Mouse (Mus musculus) kidney, embryonic 16.5 days (tissue): ENCODE results near the gene Irf2. TPM values are rescaled to one million over a fixed set of nuclear protein-coding genes. Genes with fewer than 3 reads are reported as not detected.

Source experiments
- ATAC-seq: fragments of 200-750 bp; cut with Nextera tagmentation; 2 replicates; pipeline ENCODE4 v1.8.0; 2017; ENCODE audit warnings: moderate TSS enrichment; ENCODE audit not compliant: low FRiP score, low TSS enrichment
- H3K27ac ChIP-seq: fragments of 300-500 bp; sonication (generic); 2 replicates; pipeline ENCODE4 v1.5.1; 2014; ENCODE audit warnings: low read length
- H3K27me3 ChIP-seq: fragments of 300-500 bp; sonication (generic); 2 replicates; pipeline ENCODE4 v1.6.1; 2014; ENCODE audit warnings: low read length, control low read depth, mixed read lengths; ENCODE audit not compliant: insufficient read depth
- H3K36me3 ChIP-seq: fragments of 300-500 bp; sonication (generic); 2 replicates; pipeline ENCODE4 v1.6.1; 2014; ENCODE audit warnings: low read length, control low read depth, mixed read lengths; ENCODE audit not compliant: insufficient read depth
- H3K4me1 ChIP-seq: fragments of 300-500 bp; sonication (generic); 2 replicates; pipeline ENCODE4 v1.6.1; 2014; ENCODE audit warnings: low read length, control low read depth, mixed read lengths; ENCODE audit not compliant: insufficient read depth
- H3K4me2 ChIP-seq: fragments of 300-500 bp; sonication (generic); replicated peaks from 2 replicates; pipeline ENCODE4 v1.6.1; 2014; ENCODE audit warnings: low read depth, low read length
- H3K4me3 ChIP-seq: fragments of 300-500 bp; sonication (generic); 2 replicates; pipeline ENCODE4 v1.5.1; 2014; ENCODE audit warnings: mild to moderate bottlenecking, low read length
- H3K9ac ChIP-seq: fragments of 300-500 bp; sonication (generic); replicated peaks from 2 replicates; pipeline ENCODE4 v1.6.1; 2014; ENCODE audit warnings: low read length
- H3K9me3 ChIP-seq: fragments of 300-500 bp; sonication (generic); 2 replicates; pipeline ENCODE4 v1.6.1; 2016; ENCODE audit warnings: low read length, control low read depth
- WGBS: fragments of 180-500 bp; shearing (Covaris S2); extraction: QIAGEN DNeasy Blood & Tissue Kit; methylation state at CpG from one replicate; pipeline ENCODE4 v1.1.7; 2014; 5-methylcytosine and 5-hydroxymethylcytosine counted together
- polyA plus RNA-seq: library from polyadenylated mRNA; unstranded; fragments of >200 nt; fragmentation: Nextera tagmentation; extraction: Ambion mirVana; gene quantifications from 2 replicates; pipeline ENCODE4 v1.2.1, GENCODE M21; 2015

Gene Irf2
- polyA plus RNA-seq, 1 experiment from 2014 or later, result 19.2 TPM

DNA sequence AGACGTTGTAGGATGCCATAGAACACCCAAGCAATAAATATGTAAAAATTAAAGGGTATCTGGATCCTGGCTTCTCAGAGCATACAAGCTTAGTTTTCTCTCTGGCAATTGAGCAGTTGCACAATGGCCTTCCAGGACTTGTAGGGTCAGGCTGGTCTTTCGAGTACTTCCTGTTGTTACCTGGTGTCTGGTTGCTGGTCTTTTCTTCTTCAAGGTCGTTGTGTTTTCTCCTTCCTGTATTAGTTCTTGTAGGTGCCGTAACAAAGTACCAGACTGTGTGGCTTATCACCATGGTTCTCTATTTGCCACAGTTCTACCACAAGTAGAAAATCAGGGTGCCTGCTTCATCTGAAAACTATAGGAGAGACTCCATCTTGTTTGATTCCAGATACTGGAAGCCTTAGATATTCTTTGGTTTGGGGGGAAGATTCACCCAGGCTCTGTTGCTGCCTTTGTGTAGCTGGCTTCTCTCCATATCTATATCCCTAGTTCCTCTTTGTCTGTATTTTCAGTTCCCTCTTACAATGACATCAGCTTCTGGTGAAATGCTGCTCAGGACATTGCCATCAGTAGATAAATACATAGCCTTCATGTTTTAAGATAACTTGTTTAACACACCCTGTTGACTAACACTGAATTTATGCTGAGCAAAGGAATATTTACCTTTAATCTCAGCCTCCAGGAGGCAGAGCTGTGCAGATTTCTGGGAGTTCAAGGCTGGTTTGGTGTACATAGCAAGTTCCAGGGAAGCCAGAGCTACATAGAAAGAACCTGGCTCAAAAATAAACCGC, 49.8 kb downstream of the Irf2 start:
- no peaks in the 10 kb centered on the region; the same call in 1 of the 2 replicates for H3K4me1 ChIP-seq
- ATAC-seq, result no peak
- WGBS, result 88% methylated on average over 5 of the region's 5 CpGs

DNA sequence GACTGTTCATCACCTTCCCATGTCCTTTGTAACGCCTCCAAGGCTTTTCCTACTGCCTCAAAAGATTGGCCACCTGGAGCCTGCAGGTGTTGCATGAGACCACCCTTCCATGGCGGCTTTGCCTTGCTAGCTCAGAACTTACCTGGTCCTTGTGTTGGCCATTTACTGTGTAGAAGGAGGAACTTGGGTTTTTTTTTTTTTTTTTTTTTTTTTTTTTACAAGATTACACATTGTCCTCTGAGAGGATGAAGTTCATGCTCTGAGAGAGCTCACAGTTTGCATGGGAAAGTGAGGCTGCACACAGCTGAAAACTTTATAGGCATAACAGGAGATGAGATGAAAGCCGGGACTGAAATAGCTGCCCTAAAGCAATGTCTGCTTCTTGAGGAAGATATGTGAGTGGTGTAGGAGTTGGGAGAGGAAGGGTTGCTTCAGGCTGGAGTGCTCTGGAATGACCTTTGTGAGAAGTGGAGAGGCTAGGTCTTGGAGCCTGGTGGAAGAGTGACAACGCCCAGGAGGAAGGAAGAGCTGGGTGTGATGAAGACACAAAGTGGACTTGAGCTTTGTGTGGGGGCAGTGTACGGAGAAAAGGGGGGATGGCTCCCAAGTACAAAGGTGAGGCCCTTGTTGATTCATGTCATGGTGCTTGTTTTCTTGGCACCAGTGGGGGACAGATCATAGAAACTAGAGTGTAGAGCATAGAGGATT, 52.3 kb downstream of the Irf2 start:
- WGBS, result 86% methylated on average over 5 of the region's 5 CpGs
- Histone ChIP-seq H3K27ac (no peak overlapping the region), H3K9ac (no peak overlapping the region), H3K4me3 (no peak overlapping the region), H3K4me1 (no peaks in the 10 kb centered on the region; the same call in 1 of the 2 replicates), H3K27me3 (no peaks in the 10 kb centered on the region), H3K4me2 (no peak overlapping the region), H3K9me3 (no peaks in the 10 kb centered on the region), H3K36me3 (no peaks in the 10 kb centered on the region)
- no peak for ATAC-seq

More for the DNA sequence above, 49.8 kb downstream of the Irf2 start:
- Histone ChIP-seq H3K36me3 (no peaks in the 10 kb centered on the region), H3K4me2 (no peak overlapping the region), H3K9ac (no peak overlapping the region), H3K27ac (no peak overlapping the region), H3K4me3 (no peak overlapping the region), H3K27me3 (no peaks in the 10 kb centered on the region), H3K9me3 (no peaks in the 10 kb centered on the region)

DNA sequence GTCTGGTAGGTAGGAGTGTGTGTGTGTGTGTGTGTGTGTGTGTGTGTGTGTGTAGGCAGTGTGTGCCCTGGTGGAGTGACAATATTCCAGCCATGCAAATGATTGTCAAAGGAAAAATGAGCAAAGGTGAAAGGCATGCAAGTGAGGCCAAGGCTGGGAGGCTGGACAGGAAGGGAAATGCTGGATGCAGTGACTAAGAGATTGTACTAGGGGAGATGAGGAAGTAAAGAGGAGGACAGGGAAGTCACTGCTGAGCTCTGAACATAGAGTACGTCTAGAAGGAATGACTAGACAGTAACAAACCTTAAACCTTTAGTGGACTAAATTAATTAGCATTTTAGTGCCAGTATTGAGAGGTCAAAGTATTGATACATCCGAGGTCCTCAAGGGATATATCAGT, 53.1 kb downstream of the Irf2 start:
- 66% methylated on average over 2 of the region's 2 CpGs for WGBS

DNA sequence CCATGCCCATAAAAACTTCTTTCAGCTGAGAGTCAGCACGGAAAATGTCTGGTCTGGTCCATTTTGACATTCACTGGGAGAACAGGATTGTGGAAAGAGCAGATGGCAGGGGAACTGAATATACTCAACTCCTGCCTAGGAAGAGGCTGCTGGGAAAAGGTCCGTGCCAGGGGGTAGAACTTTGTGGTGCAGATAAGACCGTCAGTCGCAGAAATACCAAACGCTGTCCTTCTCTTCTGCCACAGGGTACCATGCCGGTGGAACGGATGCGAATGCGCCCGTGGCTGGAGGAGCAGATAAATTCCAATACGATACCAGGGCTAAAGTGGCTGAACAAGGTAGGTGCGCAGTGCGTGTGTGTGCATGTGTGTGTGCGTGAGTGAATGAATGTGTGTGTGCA, 53.7 kb downstream of the Irf2 start:
- Histone ChIP-seq H3K9ac (no peak overlapping the region), H3K4me2 (no peak overlapping the region), H3K27me3 (no peaks in the 10 kb centered on the region), H3K4me1 (no peaks in the 10 kb centered on the region; the same call in 1 of the 2 replicates), H3K36me3 (peaks cover 10% of the 10 kb centered on the region), H3K27ac (no peak overlapping the region), H3K4me3 (no peak overlapping the region), H3K9me3 (no peaks in the 10 kb centered on the region)
- ATAC-seq, result no peak
- 96% methylated on average over 14 of the region's 14 CpGs for WGBS

More for the DNA sequence above, 53.1 kb downstream of the Irf2 start:
- no peak overlapping the region for H3K27ac ChIP-seq
- no peak for ATAC-seq
- H3K27me3 ChIP-seq, result no peaks in the 10 kb centered on the region
- H3K9ac ChIP-seq, result no peak overlapping the region
- H3K4me1 ChIP-seq, result no peaks in the 10 kb centered on the region; the same call in 1 of the 2 replicates
- peaks cover 8% of the 10 kb centered on the region for H3K36me3 ChIP-seq
- no peak overlapping the region for H3K4me2 ChIP-seq
- no peaks in the 10 kb centered on the region for H3K9me3 ChIP-seq
- no peak overlapping the region for H3K4me3 ChIP-seq

DNA sequence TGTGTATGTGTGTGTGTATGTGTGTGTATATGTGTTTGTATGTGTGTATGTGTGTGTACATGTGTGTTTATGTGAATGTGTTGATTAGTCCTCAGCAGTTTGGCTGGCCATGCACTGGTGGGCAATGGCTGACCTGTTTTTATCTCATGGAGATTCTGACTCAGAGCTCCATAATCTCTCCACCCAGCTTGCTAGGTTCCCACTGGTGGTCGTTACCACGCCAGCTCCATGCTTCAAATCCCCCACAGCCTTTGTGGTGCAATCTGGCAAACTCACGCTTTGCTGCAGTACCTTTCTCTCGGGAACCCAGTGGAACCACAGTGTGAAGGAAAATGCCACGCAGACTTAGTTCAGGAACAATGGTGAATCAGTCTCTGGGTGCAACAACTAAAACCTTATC, 54.8 kb downstream of the Irf2 start:
- no peak overlapping the region for H3K9ac ChIP-seq
- ATAC-seq, result no peak
- H3K36me3 ChIP-seq, result peaks cover 10% of the 10 kb centered on the region
- no peak overlapping the region for H3K4me3 ChIP-seq
- H3K27me3 ChIP-seq, result no peaks in the 10 kb centered on the region
- H3K27ac ChIP-seq, result no peak overlapping the region
- no peak overlapping the region for H3K4me2 ChIP-seq
- no peaks in the 10 kb centered on the region for H3K9me3 ChIP-seq
- no peaks in the 10 kb centered on the region; the same call in 1 of the 2 replicates for H3K4me1 ChIP-seq
- 91% methylated on average over 5 of the region's 5 CpGs for WGBS

DNA sequence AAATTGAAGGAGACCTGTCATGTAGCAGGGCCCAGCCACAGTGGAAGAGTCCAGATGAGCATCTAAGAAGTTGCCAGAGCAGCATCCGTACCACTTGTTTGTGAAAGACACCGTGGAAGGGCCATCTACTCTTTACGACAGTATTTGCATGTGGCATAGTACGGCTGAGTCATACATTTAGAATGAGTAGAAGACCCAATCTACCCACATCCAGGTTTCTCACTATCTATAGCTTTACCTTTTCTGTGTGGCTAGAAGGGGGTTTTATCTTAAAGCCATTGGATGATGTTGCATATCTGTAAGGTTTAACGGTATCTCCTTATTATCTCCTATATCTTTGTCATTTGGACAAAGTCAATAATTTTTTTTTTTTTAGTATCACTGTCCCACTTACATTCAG, 59.7 kb downstream of the Irf2 start:
- WGBS, result 94% methylated on average over 5 of the region's 5 CpGs
- no peak for ATAC-seq
- no peaks in the 10 kb centered on the region for H3K27me3 ChIP-seq
- H3K4me3 ChIP-seq, result no peak overlapping the region
- no peak overlapping the region for H3K4me2 ChIP-seq
- H3K9me3 ChIP-seq, result no peaks in the 10 kb centered on the region
- peaks cover 12% of the 10 kb centered on the region for H3K36me3 ChIP-seq
- H3K4me1 ChIP-seq, result peaks cover 4% of the 10 kb centered on the region; the same call in 1 of the 2 replicates
- no peak overlapping the region for H3K9ac ChIP-seq
- no peak overlapping the region for H3K27ac ChIP-seq

DNA sequence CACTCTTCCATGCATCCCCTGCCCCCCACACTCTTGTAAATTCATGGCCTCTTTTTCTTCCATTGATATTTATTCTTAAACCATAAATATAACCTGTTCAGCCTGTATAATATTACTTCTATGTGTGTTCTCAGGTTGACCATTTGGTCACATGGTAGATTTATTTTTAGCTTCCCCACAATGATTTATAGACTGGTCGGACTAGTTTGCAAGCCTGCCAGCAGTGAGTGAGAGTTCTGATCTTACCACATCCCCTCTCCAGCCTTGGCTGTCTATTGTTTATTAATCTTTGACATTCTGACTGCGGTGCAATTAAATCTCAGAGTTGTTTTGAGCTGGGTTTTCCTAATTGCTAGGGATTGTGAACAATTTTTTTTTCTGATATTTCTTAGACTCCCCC, 60.2 kb downstream of the Irf2 start:
- Histone ChIP-seq H3K9me3 (no peaks in the 10 kb centered on the region), H3K27me3 (no peaks in the 10 kb centered on the region), H3K9ac (no peak overlapping the region), H3K27ac (no peak overlapping the region), H3K36me3 (peaks cover 12% of the 10 kb centered on the region), H3K4me3 (no peak overlapping the region), H3K4me2 (no peak overlapping the region), H3K4me1 (peaks cover 4% of the 10 kb centered on the region; the same call in 1 of the 2 replicates)
- ATAC-seq, result no peak
- WGBS, result 25% methylated on average over 2 of the region's 2 CpGs

DNA sequence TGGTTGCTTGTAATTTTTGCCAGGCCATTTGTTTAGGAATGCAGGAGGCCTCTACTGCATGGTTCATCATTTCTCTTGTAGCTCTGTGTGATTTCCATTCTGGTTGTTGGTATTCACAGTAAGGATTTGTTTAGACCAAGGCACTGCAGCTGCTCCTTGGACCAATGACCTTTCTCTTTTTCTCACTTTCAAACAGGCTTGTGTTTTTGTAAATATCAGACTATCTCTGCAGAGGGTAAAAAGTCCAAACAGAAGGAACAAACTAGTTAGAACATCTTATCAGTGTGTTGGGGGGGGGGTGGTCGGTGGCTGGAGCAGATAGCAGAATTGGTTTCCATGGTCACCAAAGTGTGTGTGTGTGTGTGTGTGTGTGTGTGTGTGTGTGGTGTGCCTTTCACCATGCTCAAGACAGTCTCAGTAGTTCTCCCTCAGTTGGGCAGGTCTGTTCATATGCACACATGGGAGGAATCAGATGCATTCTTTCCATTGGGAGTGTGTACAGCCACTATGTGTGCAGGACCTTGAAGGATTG, 61.7 kb downstream of the Irf2 start:
- Histone ChIP-seq H3K9me3 (peaks cover 2% of the 10 kb centered on the region; the same call in 1 of the 2 replicates), H3K4me1 (peaks cover 4% of the 10 kb centered on the region; the same call in 1 of the 2 replicates), H3K27ac (no peak overlapping the region), H3K4me2 (no peak overlapping the region), H3K9ac (no peak overlapping the region), H3K4me3 (no peak overlapping the region), H3K27me3 (no peaks in the 10 kb centered on the region), H3K36me3 (peaks cover 18% of the 10 kb centered on the region)
- ATAC-seq, result no peak
- 100% methylated on average over 1 of the region's 1 CpGs for WGBS

DNA sequence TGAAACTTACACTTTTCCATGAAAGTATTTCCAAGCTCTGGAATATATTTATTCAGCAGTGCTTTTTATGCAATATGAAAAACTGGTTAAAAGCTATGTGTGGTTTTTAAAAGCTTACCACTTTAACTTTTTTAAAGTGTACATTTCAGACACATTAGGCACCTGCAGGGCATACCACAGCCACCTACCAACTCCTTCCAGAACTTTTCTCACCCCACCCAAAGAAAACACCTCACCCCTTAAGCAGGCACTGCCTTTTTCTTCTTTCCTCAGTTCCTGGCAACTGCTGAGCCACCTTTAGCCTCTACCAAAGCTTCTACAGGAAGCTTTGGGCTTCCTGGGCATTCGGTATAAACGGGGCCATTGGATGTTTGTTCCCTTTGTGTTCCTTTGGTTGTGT, 62.5 kb downstream of the Irf2 start:
- H3K4me3 ChIP-seq, result no peak overlapping the region
- no peaks in the 10 kb centered on the region for H3K27me3 ChIP-seq
- H3K9ac ChIP-seq, result no peak overlapping the region
- H3K4me2 ChIP-seq, result no peak overlapping the region
- peaks cover 9% of the 10 kb centered on the region; the same call in 1 of the 2 replicates for H3K9me3 ChIP-seq
- ATAC-seq, result no peak
- H3K4me1 ChIP-seq, result peaks cover 4% of the 10 kb centered on the region; the same call in 1 of the 2 replicates
- no peak overlapping the region for H3K27ac ChIP-seq
- peaks cover 25% of the 10 kb centered on the region for H3K36me3 ChIP-seq
- WGBS, result 75% methylated on average over 2 of the region's 2 CpGs
